Mouse (Mus musculus) gastrocnemius, postnatal 36 days (tissue): Measurements from ENCODE around the gene Clic5. TPM values are rescaled to one million over a fixed set of nuclear protein-coding genes. Genes with fewer than 3 reads are reported as not detected.

Experiments
- DNase-seq, 2 experiments: peaks; one replicate each; pipeline ENCODE4 v3.0.0; 2022
- intact Hi-C: fragments of 180-260 bp; cut with DNase I; formaldehyde crosslinking; loops from one replicate; pipeline ENCODE4 v1.15.1; 2025
- total RNA-seq, 2 experiments: library from RNA; stranded (reverse); gene quantifications; 2 replicates each; pipeline ENCODE4 v1.2.3; 2021

The Clic5 gene
- total RNA-seq, 2 experiments from 2014 or later: 138 to 144 TPM

GRCm38 (mm10) chr17:44188769-44189145 lies 373 bp downstream of the Clic5 start:
- intact Hi-C loops: loop anchor here (2.0 to 5.0 kb wide), 2 partner anchors 36 to 68 kb away; no protein-coding TSS in a partner anchor
- DNase-seq: peak; percentile 22 to 53

GRCm38 (mm10) chr17:44189696-44190095 lies 1.3 kb downstream of the Clic5 start:
- DNase-seq: peak; percentile 42 to 55
- intact Hi-C loops: loop anchor here (2.0 to 5.0 kb wide), 2 partner anchors 37 to 67 kb away; no protein-coding TSS in a partner anchor

- intact Hi-C loops: no loop called here
- DNase-seq: no peak
These were observed 1.9 kb downstream of the Clic5 start for GRCm38 (mm10) chr17:44190246-44190645.

GRCm38 (mm10) chr17:44192981-44193380 lies 4.6 kb downstream of the Clic5 start:
- DNase-seq: no peak
- intact Hi-C loops: no loop called here

GRCm38 (mm10) chr17:44199158-44199557 lies 10.8 kb downstream of the Clic5 start:
- intact Hi-C loops: no loop called here
- no peak for DNase-seq

- intact Hi-C loops: no loop called here
- no peak for DNase-seq
These were observed 14.6 kb downstream of the Clic5 start for GRCm38 (mm10) chr17:44202952-44203351.

- DNase-seq: no peak
- intact Hi-C loops: no loop called here
These were observed 16.4 kb downstream of the Clic5 start for GRCm38 (mm10) chr17:44204787-44205186.

- no peak for DNase-seq
- intact Hi-C loops: no loop called here
These were observed 17.2 kb downstream of the Clic5 start for GRCm38 (mm10) chr17:44205562-44205961.

GRCm38 (mm10) chr17:44208900-44209299 lies 20.5 kb downstream of the Clic5 start:
- DNase-seq: no peak
- intact Hi-C loops: no loop called here

GRCm38 (mm10) chr17:44212960-44213619 lies 24.7 kb downstream of the Clic5 start:
- intact Hi-C loops: no loop called here
- no peak for DNase-seq

GRCm38 (mm10) chr17:44215196-44215799 lies 26.9 kb downstream of the Clic5 start:
- intact Hi-C loops: no loop called here
- DNase-seq: peak in 1 of 2 experiments; percentile 20

- intact Hi-C loops: no loop called here
- DNase-seq: no peak
These were observed 28.8 kb downstream of the Clic5 start for GRCm38 (mm10) chr17:44217185-44217584.

GRCm38 (mm10) chr17:44219943-44220342 lies 31.6 kb downstream of the Clic5 start:
- intact Hi-C loops: no loop called here

GRCm38 (mm10) chr17:44228428-44228827 lies 40.0 kb downstream of the Clic5 start:
- intact Hi-C loops: no loop called here
- no peak for DNase-seq

More at GRCm38 (mm10) chr17:44219943-44220342, 31.6 kb downstream of the Clic5 start:
- DNase-seq: no peak

- DNase-seq: no peak
- intact Hi-C loops: no loop called here
These were observed 41.7 kb downstream of the Clic5 start for GRCm38 (mm10) chr17:44230083-44230482.

GRCm38 (mm10) chr17:44239030-44239721 lies 50.8 kb downstream of the Clic5 start:
- DNase-seq: peak in 1 of 2 experiments; percentile 19
- intact Hi-C loops: no loop called here

GRCm38 (mm10) chr17:44240742-44241141 lies 52.4 kb downstream of the Clic5 start:
- no peak for DNase-seq
- intact Hi-C loops: no loop called here

GRCm38 (mm10) chr17:44244096-44244495 lies 55.7 kb downstream of the Clic5 start:
- DNase-seq: no peak
- intact Hi-C loops: no loop called here

GRCm38 (mm10) chr17:44244625-44245024 lies 56.2 kb downstream of the Clic5 start:
- DNase-seq: no peak
- intact Hi-C loops: no loop called here

- DNase-seq: no peak
- intact Hi-C loops: no loop called here
These were observed 57.8 kb downstream of the Clic5 start for GRCm38 (mm10) chr17:44246153-44246700.

- no peak for DNase-seq
- intact Hi-C loops: no loop called here
These were observed 61.2 kb downstream of the Clic5 start for GRCm38 (mm10) chr17:44249544-44249943.
